Mouse (Mus musculus) intestine, embryonic 16.5 days (tissue): ENCODE results near the gene Adh1. TPM values are rescaled to one million over a fixed set of nuclear protein-coding genes. Genes with fewer than 3 reads are reported as not detected.

Experiments
- ATAC-seq: fragments of 200-750 bp; cut with Nextera tagmentation; 2 replicates; pipeline ENCODE4 v1.8.0; 2017; ENCODE audit warnings: moderate TSS enrichment, moderate library complexity
- H3K27ac ChIP-seq: fragments of 300-500 bp; sonication (generic); 2 replicates; pipeline ENCODE4 v1.5.1; 2014; ENCODE audit warnings: mild to moderate bottlenecking, low read length
- H3K27me3 ChIP-seq: fragments of 300-500 bp; sonication (generic); replicated peaks from 2 replicates; pipeline ENCODE4 v1.6.1; 2014; ENCODE audit warnings: low read length, control low read depth, mixed read lengths; ENCODE audit not compliant: control insufficient read depth, insufficient read depth
- H3K36me3 ChIP-seq: fragments of 300-500 bp; sonication (generic); 2 replicates; pipeline ENCODE4 v1.6.1; 2014; ENCODE audit warnings: low read length, control low read depth; ENCODE audit not compliant: control insufficient read depth, insufficient read depth
- H3K4me1 ChIP-seq: fragments of 300-500 bp; sonication (generic); 2 replicates; pipeline ENCODE4 v1.6.1; 2014; ENCODE audit warnings: low read length, control low read depth, mixed read lengths; ENCODE audit not compliant: control insufficient read depth, insufficient read depth
- H3K4me2 ChIP-seq: fragments of 300-500 bp; sonication (generic); 2 replicates; pipeline ENCODE4 v1.6.1; 2014; ENCODE audit warnings: low read depth, low read length, control low read depth
- H3K4me3 ChIP-seq: fragments of 300-500 bp; sonication (generic); 2 replicates; pipeline ENCODE4 v1.5.1; 2014; ENCODE audit warnings: mild to moderate bottlenecking, low read length
- H3K9ac ChIP-seq: fragments of 300-500 bp; sonication (generic); 2 replicates; pipeline ENCODE4 v1.6.1; 2014; ENCODE audit warnings: low read depth, low read length
- H3K9me3 ChIP-seq: fragments of 300-500 bp; sonication (generic); 2 replicates; pipeline ENCODE4 v1.6.1; 2016; ENCODE audit warnings: low read length, control low read depth; ENCODE audit not compliant: control insufficient read depth
- WGBS: fragments of 180-500 bp; shearing (Covaris S2); extraction: QIAGEN DNeasy Blood & Tissue Kit; methylation state at CpG from one replicate; pipeline ENCODE4 v1.1.7; 2014; 5-methylcytosine and 5-hydroxymethylcytosine counted together
- polyA plus RNA-seq: library from polyadenylated mRNA; unstranded; fragments of >200 nt; fragmentation: Nextera tagmentation; extraction: Ambion mirVana; gene quantifications from 2 replicates; pipeline ENCODE4 v1.2.1, GENCODE M21; 2015

Gene Adh1
- polyA plus RNA-seq, 1 experiment from 2014 or later: 734 TPM

- no peak overlapping the region for H3K9ac ChIP-seq
- no peaks in the 10 kb centered on the region for H3K9me3 ChIP-seq
- H3K27ac ChIP-seq: peak overlapping the region; percentile 19; the same call in 1 of the 2 replicates
- H3K4me2 ChIP-seq: no peak overlapping the region
- H3K27me3 ChIP-seq: no peaks in the 10 kb centered on the region
- 72% methylated on average over 10 of the region's 10 CpGs for WGBS
- peak; percentile 63 for ATAC-seq
- H3K4me3 ChIP-seq: no peak overlapping the region
- no peaks in the 10 kb centered on the region for H3K36me3 ChIP-seq
- H3K4me1 ChIP-seq: peaks cover 10% of the 10 kb centered on the region; the same call in 1 of the 2 replicates
Measured at GRCm38 (mm10) chr3:138238046-138238445, 22.7 kb upstream of the Adh1 start.

- no peak overlapping the region for H3K4me3 ChIP-seq
- no peak overlapping the region for H3K4me2 ChIP-seq
- WGBS: 94% methylated on average over 6 of the region's 6 CpGs
- no peaks in the 10 kb centered on the region for H3K36me3 ChIP-seq
- no peak overlapping the region for H3K27ac ChIP-seq
- no peaks in the 10 kb centered on the region for H3K27me3 ChIP-seq
- no peak for ATAC-seq
- H3K9ac ChIP-seq: no peak overlapping the region
- H3K9me3 ChIP-seq: no peaks in the 10 kb centered on the region
- H3K4me1 ChIP-seq: peaks cover 10% of the 10 kb centered on the region; the same call in 1 of the 2 replicates
Measured at GRCm38 (mm10) chr3:138239461-138239860, 21.3 kb upstream of the Adh1 start.

- no peaks in the 10 kb centered on the region for H3K27me3 ChIP-seq
- WGBS: 80% methylated on average over 3 of the region's 3 CpGs
- H3K9ac ChIP-seq: no peak overlapping the region
- H3K27ac ChIP-seq: peak overlapping the region; percentile 14; the same call in 1 of the 2 replicates
- no peaks in the 10 kb centered on the region for H3K9me3 ChIP-seq
- no peak overlapping the region for H3K4me2 ChIP-seq
- no peak overlapping the region for H3K4me3 ChIP-seq
- peaks cover 10% of the 10 kb centered on the region; the same call in 1 of the 2 replicates for H3K4me1 ChIP-seq
- ATAC-seq: no peak
- H3K36me3 ChIP-seq: no peaks in the 10 kb centered on the region
Measured at GRCm38 (mm10) chr3:138240411-138240810, 20.4 kb upstream of the Adh1 start.

- peak overlapping the region; percentile 76 for H3K27ac ChIP-seq
- ATAC-seq: 0 out of 2 replicates have a peak, but pooled peaks have one; percentile 10
- WGBS: 48% methylated on average over 5 of the region's 5 CpGs
Measured at GRCm38 (mm10) chr3:138240942-138241341, 19.8 kb upstream of the Adh1 start.

GRCm38 (mm10) chr3:138241371-138241770 is 19.4 kb upstream of the Adh1 start:
- Histone ChIP-seq H3K4me3 (no peak overlapping the region), H3K4me2 (no peak overlapping the region), H3K27ac (peak overlapping the region; percentile 76), H3K4me1 (peaks cover 10% of the 10 kb centered on the region; the same call in 1 of the 2 replicates), H3K9me3 (no peaks in the 10 kb centered on the region), H3K9ac (no peak overlapping the region), H3K27me3 (no peaks in the 10 kb centered on the region), H3K36me3 (no peaks in the 10 kb centered on the region)
- 32% methylated on average over 6 of the region's 6 CpGs for whole genome bisulfite sequencing
- ATAC-seq: peak; percentile 78

More at GRCm38 (mm10) chr3:138240942-138241341, 19.8 kb upstream of the Adh1 start:
- Histone ChIP-seq H3K4me3 (no peak overlapping the region), H3K9me3 (no peaks in the 10 kb centered on the region), H3K36me3 (no peaks in the 10 kb centered on the region), H3K9ac (no peak overlapping the region), H3K4me2 (no peak overlapping the region), H3K27me3 (no peaks in the 10 kb centered on the region), H3K4me1 (peaks cover 10% of the 10 kb centered on the region; the same call in 1 of the 2 replicates)

- no peak overlapping the region for H3K4me3 ChIP-seq
- peak; percentile 66 for ATAC-seq
- no peaks in the 10 kb centered on the region for H3K36me3 ChIP-seq
- no peaks in the 10 kb centered on the region for H3K9me3 ChIP-seq
- H3K27me3 ChIP-seq: no peaks in the 10 kb centered on the region
- H3K9ac ChIP-seq: no peak overlapping the region
- H3K4me2 ChIP-seq: no peak overlapping the region
- peaks cover 10% of the 10 kb centered on the region; the same call in 1 of the 2 replicates for H3K4me1 ChIP-seq
- H3K27ac ChIP-seq: peak overlapping the region; percentile 67
- 76% methylated on average over 14 of the region's 14 CpGs for WGBS
Measured at GRCm38 (mm10) chr3:138242021-138242726, 18.6 kb upstream of the Adh1 start.

- H3K9me3 ChIP-seq: no peaks in the 10 kb centered on the region
- H3K9ac ChIP-seq: no peak overlapping the region
- no peak overlapping the region for H3K4me2 ChIP-seq
- no peaks in the 10 kb centered on the region for H3K27me3 ChIP-seq
- 86% methylated on average over 6 of the region's 6 CpGs for WGBS
- peaks cover 10% of the 10 kb centered on the region; the same call in 1 of the 2 replicates for H3K4me1 ChIP-seq
- no peak overlapping the region for H3K27ac ChIP-seq
- ATAC-seq: no peak
- H3K36me3 ChIP-seq: no peaks in the 10 kb centered on the region
- no peak overlapping the region for H3K4me3 ChIP-seq
Measured at GRCm38 (mm10) chr3:138242933-138243332, 17.9 kb upstream of the Adh1 start.

GRCm38 (mm10) chr3:138244338-138244874 is 16.4 kb upstream of the Adh1 start:
- ATAC-seq: peak; percentile 24; the same call in 1 of the 2 replicates
- 68% methylated on average over 7 of the region's 7 CpGs for WGBS

GRCm38 (mm10) chr3:138246511-138247020 is 14.2 kb upstream of the Adh1 start:
- Histone ChIP-seq H3K4me1 (peaks cover 6% of the 10 kb centered on the region; the same call in 1 of the 2 replicates), H3K27me3 (no peaks in the 10 kb centered on the region), H3K9ac (no peak overlapping the region), H3K36me3 (no peaks in the 10 kb centered on the region), H3K4me2 (no peak overlapping the region), H3K4me3 (no peak overlapping the region), H3K27ac (no peak overlapping the region), H3K9me3 (no peaks in the 10 kb centered on the region)
- no peak for ATAC-seq

More at GRCm38 (mm10) chr3:138244338-138244874, 16.4 kb upstream of the Adh1 start:
- H3K4me1 ChIP-seq: peaks cover 10% of the 10 kb centered on the region; the same call in 1 of the 2 replicates
- H3K9ac ChIP-seq: peak overlapping the region; percentile 40; the same call in 1 of the 2 replicates
- H3K4me2 ChIP-seq: no peak overlapping the region
- no peaks in the 10 kb centered on the region for H3K36me3 ChIP-seq
- no peak overlapping the region for H3K4me3 ChIP-seq
- H3K9me3 ChIP-seq: no peaks in the 10 kb centered on the region
- no peak overlapping the region for H3K27ac ChIP-seq
- no peaks in the 10 kb centered on the region for H3K27me3 ChIP-seq
